Mouse (Mus musculus) kidney, adult 8-10 months (tissue): ENCODE measurements around the gene Gm13539.
"Not testable (repeated sequence)": the region's sequence is repeated elsewhere in the genome, so short reads cannot be mapped to it uniquely, and the experiment has no call there.

ENCODE experiments used
- DNase-seq, 2 experiments: peaks; one replicate each; pipeline ENCODE4 v3.0.0; 2022

Gene Gm13539

GRCm38 (mm10) chr2:25781957-25782356 lies at the start of gene Gm13539:
Gm13539 (plus strand) TSS chr2:25782257.
- no peak for DNase-seq

GRCm38 (mm10) chr2:25733199-25733930 lies 48.7 kb upstream of the Gm13539 start:
- no peak for DNase-seq

DNA sequence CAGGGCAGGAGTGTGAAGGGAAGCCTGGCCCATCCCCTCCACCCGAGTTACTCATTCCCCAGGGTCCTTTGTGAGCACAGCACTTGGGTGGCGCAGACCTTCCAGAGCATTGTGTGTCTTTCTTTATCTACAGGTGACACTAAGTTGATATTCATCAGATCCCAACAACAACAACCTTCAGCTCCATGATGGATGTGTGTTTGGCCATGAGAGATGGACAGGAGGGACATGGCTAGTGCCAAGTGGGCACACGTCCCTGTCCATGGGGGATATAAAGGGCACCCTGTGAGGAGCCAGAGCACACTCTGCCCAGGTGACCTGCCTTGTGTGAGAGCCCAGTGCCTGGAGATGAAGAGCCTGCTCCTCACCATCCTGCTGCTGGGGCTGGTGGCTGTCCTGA lies 45.3 kb upstream of the Gm13539 start, which contains the start of gene Obp2b:
TSS of gene Obp2b (plus strand) at position 301 of the 400 bp plus-strand sequence.
- not testable (repeated sequence) for DNase-seq

- no peak for DNase-seq
Observed at GRCm38 (mm10) chr2:25741671-25742070, 40.4 kb upstream of the Gm13539 start.

GRCm38 (mm10) chr2:25754201-25754600 lies 27.9 kb upstream of the Gm13539 start:
- peak; percentile 8 to 14 for DNase-seq

DNA sequence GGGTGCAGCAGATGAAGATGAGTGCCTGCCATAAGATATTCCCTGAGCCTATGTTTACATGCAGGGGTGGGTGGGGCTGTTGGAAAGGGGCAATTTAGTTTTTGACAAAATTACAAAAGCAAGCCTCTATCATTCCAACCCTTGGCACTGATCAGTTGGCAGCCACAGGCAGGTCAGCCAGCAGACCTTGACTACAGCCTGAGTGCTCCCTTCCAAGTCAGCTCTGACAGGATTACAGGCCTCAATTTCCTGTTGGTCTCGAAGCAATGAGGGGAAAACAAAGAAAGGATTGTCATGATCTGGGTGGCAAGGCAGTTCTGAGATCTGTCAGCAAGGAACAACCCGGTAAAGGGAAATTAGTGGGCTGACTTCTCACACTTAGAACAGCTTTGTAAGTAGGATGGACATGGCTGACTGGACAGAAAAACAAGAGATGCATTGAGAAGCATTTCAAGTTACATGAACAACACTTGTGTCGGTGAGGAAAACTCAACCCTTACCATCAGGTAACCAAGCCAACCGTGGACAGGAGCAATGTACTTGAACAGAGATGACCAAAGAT lies 23.9 kb upstream of the Gm13539 start:
- no peak for DNase-seq

DNA sequence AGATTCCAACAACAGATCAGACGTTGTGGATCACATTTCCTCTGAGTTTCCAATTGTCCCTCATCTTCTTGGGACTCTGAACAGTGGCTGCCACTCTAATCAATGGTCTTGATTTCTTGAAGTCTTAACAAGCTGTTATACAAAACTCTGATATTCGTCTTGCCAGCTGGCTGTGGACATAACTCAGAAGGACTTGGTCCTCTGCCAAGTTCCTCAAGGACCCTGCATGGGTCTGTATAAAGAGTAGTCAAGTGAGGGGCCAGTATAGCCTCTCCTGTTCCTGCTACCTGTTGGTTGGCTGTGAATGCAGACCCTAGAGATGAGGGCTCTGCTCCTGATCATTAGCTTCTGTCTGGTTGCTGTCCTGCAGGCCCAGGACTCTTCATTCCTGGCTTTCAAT lies 16.8 kb upstream of the Gm13539 start, which contains the start of gene Lcn3:
TSS of gene Lcn3 (plus strand) at position 301 of the 400 bp plus-strand sequence.
- DNase-seq = no peak

GRCm38 (mm10) chr2:25767764-25768163 lies 14.3 kb upstream of the Gm13539 start:
- no peak for DNase-seq

GRCm38 (mm10) chr2:25773507-25773906 lies 8.6 kb upstream of the Gm13539 start:
- DNase-seq = no peak

GRCm38 (mm10) chr2:25774640-25775039 lies 7.4 kb upstream of the Gm13539 start:
- no peak for DNase-seq

GRCm38 (mm10) chr2:25775991-25776390 lies 6.1 kb upstream of the Gm13539 start:
- DNase-seq = peak in 1 of 2 experiments; percentile 31

GRCm38 (mm10) chr2:25776717-25777116 lies 5.3 kb upstream of the Gm13539 start, which contains the start of gene Lcn11:
Lcn11 (plus strand) TSS chr2:25777017.
- no peak for DNase-seq

DNA sequence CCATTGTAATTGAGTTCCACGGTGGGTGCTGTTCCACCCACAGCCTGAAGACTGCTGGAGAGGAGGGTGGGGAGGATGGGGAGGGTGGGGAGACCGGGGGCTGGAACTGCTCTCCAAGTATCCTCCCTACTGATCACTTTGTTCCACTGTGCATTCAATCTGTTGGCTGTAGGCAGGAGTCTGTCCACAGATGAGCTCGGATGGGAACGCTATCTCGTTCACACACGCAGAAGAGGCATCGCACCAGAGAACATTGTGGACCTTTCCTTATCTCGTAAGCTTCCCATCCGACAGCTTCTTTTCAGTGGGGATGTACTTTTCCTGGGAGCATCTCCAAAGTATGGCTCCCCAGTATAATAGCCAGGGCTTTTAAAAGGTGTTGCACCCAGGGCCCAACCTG lies 3.0 kb upstream of the Gm13539 start:
- no peak for DNase-seq

GRCm38 (mm10) chr2:25780921-25781320 lies 1.1 kb upstream of the Gm13539 start:
- no peak for DNase-seq

DNA sequence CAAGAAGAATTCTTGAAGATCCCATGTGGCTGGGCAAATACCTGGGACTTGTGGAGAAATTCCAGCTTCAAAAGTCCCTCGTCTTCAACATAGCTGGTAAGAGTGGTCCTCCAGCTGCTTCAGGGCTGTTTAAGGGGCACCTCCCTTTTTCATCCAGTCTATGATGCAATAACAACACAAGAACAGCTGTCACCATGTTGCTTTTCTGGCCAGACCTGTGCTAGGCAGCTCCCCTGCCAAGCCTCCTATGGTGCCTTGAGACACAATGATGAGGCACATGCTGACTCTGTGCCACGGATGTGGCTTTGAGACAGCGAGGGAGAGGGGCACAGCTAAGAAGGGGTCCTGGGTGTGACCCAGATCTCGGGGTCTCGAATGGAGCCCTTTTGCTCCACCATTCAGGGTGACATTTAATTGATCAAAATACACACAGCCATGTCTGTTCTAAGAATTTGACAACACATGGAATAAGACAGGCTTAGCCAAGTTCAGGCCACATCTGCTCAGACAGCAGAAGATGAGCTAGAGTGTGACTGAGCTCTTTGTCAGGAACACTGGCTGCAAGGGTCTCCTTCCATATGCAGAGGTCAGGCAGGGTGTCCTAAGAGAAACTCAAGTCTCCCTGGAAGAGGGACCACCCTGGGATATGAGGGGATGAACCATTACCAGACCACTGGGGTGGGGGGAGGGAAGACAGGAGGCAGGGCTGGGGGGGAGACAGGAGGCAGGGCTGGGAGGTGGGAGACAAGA lies 3.7 kb downstream of the Gm13539 start:
- DNase-seq = no peak

- no peak for DNase-seq
Observed at GRCm38 (mm10) chr2:25789092-25789491, 7.0 kb downstream of the Gm13539 start.

GRCm38 (mm10) chr2:25797635-25798034 lies 15.6 kb downstream of the Gm13539 start:
- DNase-seq = no peak

DNA sequence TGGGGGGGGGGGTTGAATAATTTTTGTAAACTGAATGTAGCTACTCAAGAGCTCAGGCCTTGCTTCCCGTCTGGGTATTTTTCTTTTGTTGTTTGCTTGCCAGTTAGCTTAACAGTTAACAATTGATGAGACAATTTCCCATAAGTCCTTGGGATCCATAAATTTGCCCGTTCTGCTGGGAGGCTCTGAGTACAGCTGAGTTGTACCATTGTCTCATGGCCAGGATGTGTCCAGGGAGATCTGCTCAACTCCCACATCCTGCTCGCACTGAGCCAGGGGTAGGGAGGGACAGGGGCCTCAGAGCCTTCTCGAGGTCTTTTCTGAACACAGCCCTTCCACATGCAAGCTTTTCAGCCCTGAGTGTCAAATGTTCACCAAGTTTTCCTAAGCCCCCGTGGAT lies 16.0 kb downstream of the Gm13539 start:
- no peak for DNase-seq

GRCm38 (mm10) chr2:25811711-25812110 lies 29.7 kb downstream of the Gm13539 start:
- peak in 1 of 2 experiments; percentile 14 for DNase-seq

DNA sequence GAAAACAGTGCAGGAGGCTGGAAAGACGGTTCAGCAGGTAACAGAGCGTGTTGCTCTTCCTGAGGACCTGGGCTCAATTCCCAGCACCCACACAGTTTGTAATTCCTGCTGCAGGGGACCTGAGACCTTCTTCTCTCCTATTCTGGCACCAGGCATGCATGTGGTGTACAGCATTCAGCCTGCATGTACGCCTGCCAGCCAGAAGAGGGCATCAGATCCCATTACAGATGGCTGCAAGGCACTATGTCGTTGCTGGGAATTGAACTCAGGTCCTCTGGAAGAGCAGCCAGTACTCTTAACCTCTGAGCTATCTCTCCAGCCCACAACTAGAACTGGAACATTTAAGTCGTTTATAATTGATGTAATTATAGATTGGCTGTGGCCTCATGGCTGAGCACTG lies 31.3 kb downstream of the Gm13539 start:
- no peak for DNase-seq

DNA sequence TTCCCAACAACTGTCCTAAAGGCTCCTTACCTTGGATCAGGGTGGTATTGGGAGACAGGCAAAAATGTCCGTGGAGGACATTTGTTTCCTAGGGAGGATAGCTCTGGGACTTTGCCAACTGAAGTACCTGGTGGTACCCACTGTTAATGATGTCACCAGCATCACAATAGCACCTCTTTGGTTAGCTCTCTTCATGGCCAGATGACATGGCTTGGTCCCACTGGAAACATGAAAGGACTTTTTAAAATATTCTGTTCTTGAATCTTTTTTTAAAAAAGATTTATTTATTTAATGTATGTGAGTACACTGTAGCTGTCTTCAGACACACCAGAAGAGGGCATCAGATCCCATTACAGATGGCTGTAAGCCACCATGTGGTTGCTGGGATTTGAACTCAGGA lies 33.7 kb downstream of the Gm13539 start, which contains the start of gene Glt6d1:
TSS of gene Glt6d1 (minus strand) at position 101 of the 400 bp plus-strand sequence.
- DNase-seq = not testable (repeated sequence)

GRCm38 (mm10) chr2:25822806-25823205 lies 40.7 kb downstream of the Gm13539 start, which contains the start of gene Lcn9:
Lcn9 (plus strand) TSS chr2:25823153.
- no peak for DNase-seq

DNA sequence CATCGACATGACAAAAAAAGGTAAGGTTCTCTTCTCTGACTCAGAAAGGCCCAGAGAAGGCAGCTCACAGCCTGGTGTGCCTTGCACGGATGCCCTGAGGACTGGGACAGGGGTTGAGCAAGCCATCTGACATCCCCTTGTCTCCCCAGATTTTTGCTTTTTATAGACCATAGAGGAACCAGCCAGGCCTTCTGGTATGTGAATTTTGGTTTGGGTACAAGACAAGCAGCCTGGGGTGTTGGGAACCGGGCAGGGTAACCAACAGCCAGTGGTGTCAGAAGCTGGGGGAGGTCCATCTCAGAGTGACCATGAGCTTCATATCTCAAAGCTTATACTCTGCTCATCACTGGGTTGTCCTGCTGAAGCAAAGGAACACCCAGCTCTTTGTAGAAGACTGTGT lies 42.7 kb downstream of the Gm13539 start:
- no peak for DNase-seq
